Mouse (Mus musculus): ENCODE measurements at regions not wholly inside any gene's neighbourhood (a gene's known extent, or its start where the extent isn't known, plus 50 kb on each side); places are given as distances from the start of the nearest gene placed in this dataset.

- H3K9ac ChIP-seq: no peak overlapping the region
- no peaks in the 10 kb centered on the region for H3K9me3 ChIP-seq
- no peaks in the 10 kb centered on the region for H3K4me1 ChIP-seq
- H3K4me2 ChIP-seq: no peak overlapping the region
- 48% methylated on average over 11 of the region's 11 CpGs for WGBS
- H3K4me3 ChIP-seq (replicated peaks): no peak overlapping the region
- H3K36me3 ChIP-seq: no peaks in the 10 kb centered on the region
- H3K27me3 ChIP-seq (replicated peaks): no peaks in the 10 kb centered on the region
- no peak for ATAC-seq (ENCODE audit: insufficient read depth, low FRiP score, low read depth)
- no peak overlapping the region for H3K27ac ChIP-seq
These were observed 184.2 kb upstream of the Spaca1 start for GRCm38 (mm10) chr4:34234204-34234603.

- Histone ChIP-seq H3K27me3 (replicated peaks) (no peaks in the 10 kb centered on the region), H3K9me3 (no peaks in the 10 kb centered on the region), H3K4me3 (replicated peaks) (no peak overlapping the region), H3K4me2 (no peak overlapping the region), H3K27ac (no peak overlapping the region), H3K4me1 (no peaks in the 10 kb centered on the region), H3K36me3 (no peaks in the 10 kb centered on the region), H3K9ac (no peak overlapping the region)
- ATAC-seq (ENCODE audit: insufficient read depth, low FRiP score, low read depth): no peak
- 50% methylated on average over 8 of the region's 8 CpGs for WGBS
These were observed 184.7 kb upstream of the Spaca1 start for GRCm38 (mm10) chr4:34234645-34235044.

- Histone ChIP-seq H3K9ac (no peak overlapping the region), H3K4me3 (replicated peaks) (no peak overlapping the region), H3K36me3 (no peaks in the 10 kb centered on the region), H3K4me2 (no peak overlapping the region), H3K9me3 (no peaks in the 10 kb centered on the region), H3K4me1 (no peaks in the 10 kb centered on the region), H3K27me3 (replicated peaks) (no peaks in the 10 kb centered on the region), H3K27ac (no peak overlapping the region)
- 78% methylated on average over 3 of the region's 3 CpGs for WGBS
- no peak for ATAC-seq (ENCODE audit: insufficient read depth, low FRiP score, low read depth)
These were observed 187.8 kb upstream of the Spaca1 start for GRCm38 (mm10) chr4:34237791-34238190.

- H3K9ac ChIP-seq: no peak overlapping the region
- no peaks in the 10 kb centered on the region for H3K4me1 ChIP-seq
- ATAC-seq (ENCODE audit: insufficient read depth, low FRiP score, low read depth): no peak
- no peak overlapping the region for H3K4me3 ChIP-seq (replicated peaks)
- H3K4me2 ChIP-seq: no peak overlapping the region
- H3K27me3 ChIP-seq (replicated peaks): no peaks in the 10 kb centered on the region
- WGBS: 36% methylated on average over 3 of the region's 3 CpGs
- H3K36me3 ChIP-seq: no peaks in the 10 kb centered on the region
- no peaks in the 10 kb centered on the region for H3K9me3 ChIP-seq
- H3K27ac ChIP-seq: no peak overlapping the region
These were observed 189.6 kb upstream of the Spaca1 start for GRCm38 (mm10) chr4:34239624-34240023.

- no peak overlapping the region for H3K9ac ChIP-seq
- no peaks in the 10 kb centered on the region for H3K27me3 ChIP-seq (replicated peaks)
- 35% methylated on average over 7 of the region's 7 CpGs for WGBS
- H3K4me2 ChIP-seq: no peak overlapping the region
- H3K36me3 ChIP-seq: no peaks in the 10 kb centered on the region
- no peaks in the 10 kb centered on the region for H3K4me1 ChIP-seq
- no peaks in the 10 kb centered on the region for H3K9me3 ChIP-seq
- H3K4me3 ChIP-seq (replicated peaks): no peak overlapping the region
- no peak overlapping the region for H3K27ac ChIP-seq
- ATAC-seq (ENCODE audit: insufficient read depth, low FRiP score, low read depth): no peak
These were observed 191.1 kb upstream of the Spaca1 start for GRCm38 (mm10) chr4:34241060-34241571.

- Histone ChIP-seq H3K4me1 (no peaks in the 10 kb centered on the region), H3K4me2 (no peak overlapping the region), H3K4me3 (replicated peaks) (no peak overlapping the region), H3K27ac (no peak overlapping the region), H3K9ac (no peak overlapping the region), H3K9me3 (no peaks in the 10 kb centered on the region), H3K27me3 (replicated peaks) (no peaks in the 10 kb centered on the region), H3K36me3 (no peaks in the 10 kb centered on the region)
- 66% methylated on average over 3 of the region's 3 CpGs for WGBS
- ATAC-seq (ENCODE audit: insufficient read depth, low FRiP score, low read depth): no peak
These were observed 191.7 kb upstream of the Spaca1 start for GRCm38 (mm10) chr4:34241673-34242072.

GRCm38 (mm10) chr4:34259444-34259843 is 209.5 kb upstream of the Spaca1 start:
- Histone ChIP-seq H3K9me3 (no peaks in the 10 kb centered on the region), H3K4me2 (no peak overlapping the region), H3K27ac (no peak overlapping the region), H3K4me3 (replicated peaks) (no peak overlapping the region), H3K36me3 (no peaks in the 10 kb centered on the region), H3K4me1 (no peaks in the 10 kb centered on the region), H3K9ac (no peak overlapping the region), H3K27me3 (replicated peaks) (no peaks in the 10 kb centered on the region)
- no peak; the same call in 1 of the 2 replicates for ATAC-seq (ENCODE audit: insufficient read depth, low FRiP score, low read depth)

- WGBS: 86% methylated on average over 4 of the region's 4 CpGs
These were observed 210.5 kb upstream of the Spaca1 start for GRCm38 (mm10) chr4:34260468-34260867.

GRCm38 (mm10) chr4:34261809-34262208 is 211.8 kb upstream of the Spaca1 start:
- Histone ChIP-seq H3K4me1 (no peaks in the 10 kb centered on the region), H3K27me3 (replicated peaks) (no peaks in the 10 kb centered on the region), H3K27ac (no peak overlapping the region), H3K9me3 (no peaks in the 10 kb centered on the region), H3K9ac (no peak overlapping the region), H3K4me3 (replicated peaks) (no peak overlapping the region), H3K4me2 (no peak overlapping the region), H3K36me3 (no peaks in the 10 kb centered on the region)
- ATAC-seq (ENCODE audit: insufficient read depth, low FRiP score, low read depth): no peak
- WGBS: 68% methylated on average over 6 of the region's 6 CpGs

More at GRCm38 (mm10) chr4:34260468-34260867, 210.5 kb upstream of the Spaca1 start:
- H3K36me3 ChIP-seq: no peaks in the 10 kb centered on the region
- H3K4me2 ChIP-seq: no peak overlapping the region
- no peaks in the 10 kb centered on the region for H3K27me3 ChIP-seq (replicated peaks)
- H3K9ac ChIP-seq: no peak overlapping the region
- no peaks in the 10 kb centered on the region for H3K9me3 ChIP-seq
- no peak overlapping the region for H3K27ac ChIP-seq
- no peak for ATAC-seq (ENCODE audit: insufficient read depth, low FRiP score, low read depth)
- H3K4me1 ChIP-seq: no peaks in the 10 kb centered on the region
- H3K4me3 ChIP-seq (replicated peaks): no peak overlapping the region

GRCm38 (mm10) chr4:34264431-34264830 is 214.4 kb upstream of the Spaca1 start:
- Histone ChIP-seq H3K9me3 (no peaks in the 10 kb centered on the region), H3K36me3 (no peaks in the 10 kb centered on the region), H3K9ac (no peak overlapping the region), H3K27ac (no peak overlapping the region), H3K4me3 (replicated peaks) (no peak overlapping the region), H3K4me1 (no peaks in the 10 kb centered on the region), H3K27me3 (replicated peaks) (no peaks in the 10 kb centered on the region), H3K4me2 (no peak overlapping the region)
- no peak for ATAC-seq (ENCODE audit: insufficient read depth, low FRiP score, low read depth)
- 90% methylated on average over 5 of the region's 5 CpGs for WGBS

- H3K9ac ChIP-seq: no peak overlapping the region
- H3K9me3 ChIP-seq: no peaks in the 10 kb centered on the region
- H3K4me3 ChIP-seq (replicated peaks): no peak overlapping the region
- no peak overlapping the region for H3K4me2 ChIP-seq
- H3K36me3 ChIP-seq: no peaks in the 10 kb centered on the region
- no peak overlapping the region for H3K27ac ChIP-seq
- H3K27me3 ChIP-seq (replicated peaks): no peaks in the 10 kb centered on the region
- no peak for ATAC-seq (ENCODE audit: insufficient read depth, low FRiP score, low read depth)
- no peaks in the 10 kb centered on the region for H3K4me1 ChIP-seq
- WGBS: 43% methylated on average over 3 of the region's 3 CpGs
These were observed 224.3 kb upstream of the Spaca1 start for GRCm38 (mm10) chr4:34274316-34274715.

- no peaks in the 10 kb centered on the region for H3K36me3 ChIP-seq
- no peak overlapping the region for H3K9ac ChIP-seq
- ATAC-seq (ENCODE audit: insufficient read depth, low FRiP score, low read depth): no peak
- no peaks in the 10 kb centered on the region for H3K9me3 ChIP-seq
- H3K27ac ChIP-seq: no peak overlapping the region
- no peak overlapping the region for H3K4me2 ChIP-seq
- H3K4me1 ChIP-seq: no peaks in the 10 kb centered on the region
- H3K4me3 ChIP-seq (replicated peaks): no peak overlapping the region
- no peaks in the 10 kb centered on the region for H3K27me3 ChIP-seq (replicated peaks)
These were observed 225.4 kb upstream of the Spaca1 start for GRCm38 (mm10) chr4:34275372-34275771.

GRCm38 (mm10) chr4:34302504-34303108 is 248.1 kb upstream of the Akirin2 start:
- ATAC-seq (ENCODE audit: insufficient read depth, low FRiP score, low read depth): no peak
- Histone ChIP-seq H3K27ac (no peak overlapping the region), H3K9me3 (no peaks in the 10 kb centered on the region), H3K4me1 (no peaks in the 10 kb centered on the region), H3K9ac (no peak overlapping the region), H3K4me3 (replicated peaks) (no peak overlapping the region), H3K36me3 (no peaks in the 10 kb centered on the region), H3K4me2 (no peak overlapping the region), H3K27me3 (replicated peaks) (no peaks in the 10 kb centered on the region)
- WGBS: 31% methylated on average over 4 of the region's 4 CpGs

Data from stomach, embryonic 15.5 days (tissue).